Mouse (Mus musculus) erythroblast, embryonic 14.5 days (primary cell): ENCODE data around the gene Olfr325. TPM values are rescaled to one million over a fixed set of nuclear protein-coding genes. Genes with fewer than 3 reads are reported as not detected.

Experiments used
- H3K27me3 ChIP-seq: 2 replicates; pipeline ENCODE4 v1.6.1; 2012; ENCODE audit warnings: inconsistent platforms; ENCODE audit not compliant: control insufficient read depth
- H3K36me3 ChIP-seq: 2 replicates; pipeline ENCODE4 v1.6.1; 2012; ENCODE audit warnings: mild to moderate bottlenecking, inconsistent platforms; ENCODE audit not compliant: control insufficient read depth
- H3K4me1 ChIP-seq: 2 replicates; pipeline ENCODE4 v1.6.1; 2012; ENCODE audit warnings: inconsistent platforms; ENCODE audit not compliant: control insufficient read depth
- H3K4me3 ChIP-seq: replicated peaks from 2 replicates; pipeline ENCODE3; 2012; ENCODE audit warnings: moderate library complexity, mild to moderate bottlenecking, inconsistent platforms
- H3K9me3 ChIP-seq: 2 replicates; pipeline ENCODE4 v1.6.1; 2012; ENCODE audit warnings: low read length, inconsistent platforms, mixed read lengths; ENCODE audit not compliant: control insufficient read depth
- GATA1 ChIP-seq: IDR thresholded peaks from 2 replicates; pipeline ENCODE4 v1.6.1; 2012; ENCODE audit warnings: low read length, inconsistent platforms, mixed read lengths
- TAL1 ChIP-seq: IDR thresholded peaks from 3 replicates; pipeline ENCODE4 v1.6.1; 2012; ENCODE audit warnings: low read length, inconsistent platforms, mixed read lengths
- polyA plus RNA-seq: library from polyadenylated mRNA; stranded (reverse); fragments of >175 nt; gene quantifications from 2 replicates; pipeline ENCODE4 v1.2.3, GENCODE M21; 2012

The Olfr325 gene
- polyA plus RNA-seq, 1 experiment: not detected

DNA sequence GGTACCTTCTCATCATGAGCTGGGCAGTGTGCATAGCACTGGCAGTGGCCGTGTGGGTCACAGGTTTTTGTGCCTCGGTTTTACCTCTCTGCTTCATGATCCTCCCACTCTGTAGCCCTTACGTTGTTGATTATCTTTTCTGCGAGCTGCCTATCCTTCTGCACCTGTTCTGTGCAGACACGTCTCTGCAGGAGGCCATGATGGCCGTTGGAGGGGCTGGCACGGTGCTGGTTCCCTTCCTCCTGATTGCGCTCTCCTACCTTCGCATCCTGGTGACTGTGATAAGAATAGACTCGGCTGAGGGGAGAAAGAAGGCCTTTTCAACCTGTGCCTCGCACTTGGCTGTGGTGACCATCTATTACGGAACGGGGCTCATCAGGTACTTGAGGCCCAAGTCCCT lies 20.3 kb downstream of the Olfr325 start:
- no peaks in the 10 kb centered on the region for H3K36me3 ChIP-seq
- H3K4me1 ChIP-seq: no peaks in the 10 kb centered on the region; the same call in none of the 2 replicates
- no peaks in the 10 kb centered on the region for H3K27me3 ChIP-seq
- H3K4me3 ChIP-seq: no peak overlapping the region
- peak; percentile 37; the same call in 2 of the 3 replicates for TF ChIP-seq TAL1
- TF ChIP-seq GATA1: no peak
- H3K9me3 ChIP-seq: no peaks in the 10 kb centered on the region

DNA sequence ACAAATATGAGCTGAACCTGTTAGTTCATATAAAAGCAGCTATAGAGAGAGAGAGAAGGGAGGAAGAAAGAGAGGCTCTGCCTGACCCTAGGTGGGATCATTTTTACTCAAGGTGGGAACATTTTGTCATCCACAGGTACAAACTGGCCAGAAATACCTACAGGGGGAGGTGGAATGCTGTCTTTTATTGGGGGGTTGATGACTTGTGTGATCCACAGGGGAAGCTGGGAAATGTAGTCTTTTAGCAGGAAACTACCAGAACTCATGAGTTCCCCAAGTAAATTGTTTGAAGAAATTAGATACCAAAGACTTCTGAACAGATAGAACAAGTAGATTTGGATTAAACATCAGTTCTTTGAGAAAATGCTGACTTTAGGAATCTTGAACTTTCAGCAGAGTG lies 24.5 kb downstream of the Olfr325 start:
- Histone ChIP-seq H3K9me3 (no peaks in the 10 kb centered on the region), H3K4me3 (no peak overlapping the region), H3K4me1 (peaks cover 4% of the 10 kb centered on the region), H3K27me3 (no peaks in the 10 kb centered on the region), H3K36me3 (no peaks in the 10 kb centered on the region)
- TF ChIP-seq TAL1 (no peak), GATA1 (no peak)

DNA sequence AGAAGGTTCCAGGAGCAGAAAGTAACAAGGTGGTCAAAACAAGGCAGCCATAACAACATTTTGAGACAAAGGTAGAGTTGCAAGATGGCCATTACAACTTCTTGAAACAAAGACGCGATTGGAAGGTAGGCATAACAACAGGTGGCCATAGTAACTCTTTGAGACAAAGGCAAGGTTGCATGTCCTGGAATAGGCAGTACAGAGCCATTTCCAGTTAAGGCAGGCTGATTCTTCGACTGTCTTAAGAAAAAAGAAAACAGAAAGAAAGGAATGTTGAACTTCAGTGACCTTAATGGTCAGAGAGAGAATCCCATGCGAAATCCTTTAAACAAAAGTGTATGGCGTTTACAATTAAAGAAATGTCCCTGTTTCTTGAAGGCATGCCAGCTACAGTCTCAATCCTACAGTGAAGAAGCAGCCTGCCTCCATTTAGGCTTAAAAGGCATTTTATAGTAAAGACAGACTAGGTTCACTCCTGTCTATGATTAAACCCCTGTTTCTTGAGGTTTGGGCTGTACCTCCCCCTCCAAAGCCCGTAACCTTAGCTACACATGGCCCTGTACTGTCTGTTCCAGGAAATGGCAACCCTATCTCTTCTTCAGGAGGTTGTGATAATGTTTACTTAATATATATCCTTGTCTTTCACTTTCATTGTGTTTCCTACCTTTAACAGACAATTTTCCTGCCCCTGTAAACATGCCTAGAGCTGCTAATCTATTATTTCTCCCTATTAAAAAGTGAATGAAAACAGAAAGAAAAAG lies 25.4 kb downstream of the Olfr325 start:
- Histone ChIP-seq H3K4me3 (no peak overlapping the region), H3K36me3 (no peaks in the 10 kb centered on the region), H3K9me3 (no peaks in the 10 kb centered on the region), H3K27me3 (no peaks in the 10 kb centered on the region), H3K4me1 (peaks cover 4% of the 10 kb centered on the region)
- no peak for TF ChIP-seq GATA1
- TF ChIP-seq TAL1: no peak

DNA sequence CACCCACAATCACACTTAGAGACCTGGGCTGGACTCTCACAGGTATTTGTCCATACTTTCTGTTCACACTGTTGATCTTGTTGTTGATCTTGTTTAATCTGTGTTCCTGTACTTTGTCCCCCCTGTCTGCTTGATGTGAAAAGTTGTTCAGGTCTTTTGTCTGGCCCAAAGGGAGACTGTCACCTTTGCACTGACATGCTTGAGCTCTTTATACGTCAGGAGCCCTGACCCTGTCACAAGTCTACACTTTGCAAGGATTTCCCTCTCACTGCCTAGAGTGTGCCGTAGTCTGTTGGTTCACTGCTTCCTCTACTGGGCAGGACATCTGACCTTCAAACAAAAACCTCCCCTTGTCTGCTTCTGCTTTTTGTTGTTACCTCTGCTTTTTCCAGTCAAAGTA lies 27.2 kb downstream of the Olfr325 start:
- TF ChIP-seq TAL1: no peak
- TF ChIP-seq GATA1: no peak
- H3K4me3 ChIP-seq: no peak overlapping the region
- no peaks in the 10 kb centered on the region for H3K9me3 ChIP-seq
- H3K4me1 ChIP-seq: peaks cover 4% of the 10 kb centered on the region; the same call in 1 of the 2 replicates
- no peaks in the 10 kb centered on the region for H3K27me3 ChIP-seq
- no peaks in the 10 kb centered on the region for H3K36me3 ChIP-seq

DNA sequence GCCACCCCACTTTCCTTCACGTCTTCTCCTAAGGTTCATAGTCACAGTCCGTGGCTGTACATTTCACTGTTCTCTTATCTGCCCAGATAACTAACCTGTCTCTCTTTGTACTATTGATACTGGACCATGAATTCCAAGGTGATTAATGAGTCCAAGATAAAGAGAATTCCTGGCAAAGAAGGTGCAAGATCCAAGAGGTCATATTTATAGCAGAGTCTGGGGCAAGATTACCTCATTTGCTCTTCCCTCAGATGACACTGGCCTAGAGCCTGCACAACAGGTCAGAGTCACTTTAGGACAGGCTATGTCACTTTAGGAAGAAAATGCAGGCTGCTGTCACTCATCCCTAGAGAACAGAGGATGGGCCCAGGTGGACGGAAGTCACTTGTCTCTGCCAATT lies 27.7 kb downstream of the Olfr325 start:
- Histone ChIP-seq H3K36me3 (no peaks in the 10 kb centered on the region), H3K4me3 (no peak overlapping the region), H3K4me1 (peaks cover 4% of the 10 kb centered on the region; the same call in 1 of the 2 replicates), H3K27me3 (no peaks in the 10 kb centered on the region), H3K9me3 (no peaks in the 10 kb centered on the region)
- no peak for TF ChIP-seq GATA1
- TF ChIP-seq TAL1: no peak

DNA sequence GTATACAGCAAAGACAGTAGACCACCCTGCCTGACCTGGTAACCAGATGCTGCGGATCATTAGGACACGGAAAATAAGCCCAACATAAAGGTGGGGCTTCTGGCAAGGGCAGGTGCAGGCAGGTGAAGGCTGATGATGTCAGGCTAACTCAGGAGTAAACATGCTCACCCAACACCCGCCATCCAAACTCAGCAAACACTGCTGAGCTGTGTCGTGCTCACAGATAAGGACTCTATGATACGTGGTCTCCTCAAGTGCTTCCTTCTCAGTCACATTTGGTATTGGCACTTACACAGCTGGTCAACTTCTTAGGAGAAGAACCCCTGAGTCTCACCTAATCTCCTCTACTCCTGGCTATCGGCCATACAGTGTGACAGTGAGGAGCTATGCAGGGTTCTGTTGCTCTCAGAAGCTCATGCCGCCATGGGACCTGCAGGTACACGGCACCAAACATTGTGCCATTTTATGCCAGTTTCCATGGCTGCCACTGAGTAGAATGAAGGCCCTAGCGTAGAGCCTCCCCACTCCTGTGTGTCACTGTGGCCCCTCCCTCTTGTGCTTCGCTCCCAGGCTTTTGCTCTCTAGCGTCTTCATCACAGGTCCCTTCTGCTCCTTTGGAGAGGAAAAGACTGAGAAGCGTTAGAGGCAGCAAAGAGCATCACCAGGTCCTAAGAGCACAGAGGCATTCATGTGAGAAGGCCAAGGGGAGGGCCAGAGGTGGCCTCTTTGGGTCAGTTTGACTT lies 28.8 kb downstream of the Olfr325 start:
- H3K27me3 ChIP-seq: no peaks in the 10 kb centered on the region
- H3K4me1 ChIP-seq: peaks cover 4% of the 10 kb centered on the region; the same call in 1 of the 2 replicates
- TF ChIP-seq GATA1: no peak
- TF ChIP-seq TAL1: no peak
- H3K4me3 ChIP-seq: no peak overlapping the region
- no peaks in the 10 kb centered on the region for H3K36me3 ChIP-seq
- no peaks in the 10 kb centered on the region for H3K9me3 ChIP-seq

DNA sequence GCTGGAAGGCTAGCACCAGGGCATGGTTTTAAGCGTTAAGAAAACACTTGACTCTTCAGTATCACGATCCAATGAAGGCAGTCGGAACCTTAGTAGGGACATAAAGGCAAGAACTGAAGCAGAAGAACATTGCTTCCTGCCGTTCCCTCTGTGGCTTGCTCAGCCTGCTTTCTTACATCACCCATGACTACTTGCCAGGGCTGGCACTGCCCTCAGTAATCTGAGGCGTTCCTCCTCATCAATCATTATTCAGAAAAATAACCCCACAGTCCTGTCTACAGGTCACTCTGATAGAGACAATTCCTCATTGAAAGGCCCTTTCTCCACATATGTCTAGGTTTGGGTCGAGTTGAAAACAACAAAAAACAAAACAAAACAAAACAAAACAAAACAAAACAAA lies 29.5 kb downstream of the Olfr325 start:
- H3K4me1 ChIP-seq: peaks cover 4% of the 10 kb centered on the region; the same call in 1 of the 2 replicates
- TF ChIP-seq TAL1 (no peak), GATA1 (no peak)
- H3K36me3 ChIP-seq: no peaks in the 10 kb centered on the region
- no peak overlapping the region for H3K4me3 ChIP-seq
- H3K9me3 ChIP-seq: no peaks in the 10 kb centered on the region
- H3K27me3 ChIP-seq: no peaks in the 10 kb centered on the region

DNA sequence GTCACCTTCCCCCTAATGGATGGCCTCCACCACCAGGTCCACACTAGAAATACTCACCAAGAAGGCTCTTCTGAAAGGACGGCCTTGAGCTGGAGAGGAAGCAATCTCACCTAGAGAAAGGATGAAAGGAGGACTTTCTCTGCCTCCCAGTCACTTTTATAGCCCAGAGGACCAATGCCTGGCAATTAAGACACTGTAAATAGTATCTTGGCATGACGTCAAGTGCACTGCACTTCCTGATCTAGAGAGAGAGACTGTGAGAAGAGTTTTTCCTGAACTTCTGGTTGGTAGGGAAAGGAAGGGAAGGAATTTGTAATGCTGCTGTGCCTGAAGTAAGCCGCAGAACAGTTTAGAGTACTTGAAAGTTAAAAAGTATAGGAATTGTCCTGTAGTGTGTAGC lies 35.8 kb downstream of the Olfr325 start:
- Histone ChIP-seq H3K36me3 (no peaks in the 10 kb centered on the region), H3K27me3 (no peaks in the 10 kb centered on the region), H3K4me1 (no peaks in the 10 kb centered on the region), H3K9me3 (no peaks in the 10 kb centered on the region), H3K4me3 (no peak overlapping the region)
- TF ChIP-seq GATA1: no peak
- no peak for TF ChIP-seq TAL1

DNA sequence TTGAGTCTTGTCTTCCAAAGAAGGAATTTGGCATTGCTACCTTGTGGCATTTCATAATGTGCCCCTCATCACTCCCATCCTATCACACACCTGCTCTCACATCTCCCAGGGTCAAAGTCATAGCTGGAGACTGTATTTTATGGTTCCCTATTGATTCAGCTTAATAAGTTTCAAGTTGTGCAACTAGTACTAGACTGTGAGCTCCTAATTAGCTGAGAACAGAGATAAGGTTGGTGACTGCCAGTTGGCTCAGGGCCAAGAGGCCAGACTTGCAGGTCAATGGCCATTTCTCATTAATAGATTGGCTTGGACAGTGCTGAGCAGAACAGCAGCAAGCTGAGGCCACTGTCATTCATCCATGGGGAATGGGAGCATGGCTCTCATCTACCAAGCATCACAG lies 37.0 kb downstream of the Olfr325 start:
- TF ChIP-seq GATA1: no peak
- no peak for TF ChIP-seq TAL1
- H3K36me3 ChIP-seq: no peaks in the 10 kb centered on the region

More for the DNA sequence above, 37.0 kb downstream of the Olfr325 start:
- Histone ChIP-seq H3K27me3 (no peaks in the 10 kb centered on the region), H3K4me1 (no peaks in the 10 kb centered on the region), H3K9me3 (no peaks in the 10 kb centered on the region), H3K4me3 (no peak overlapping the region)
